Mouse (Mus musculus) CH12.LX (cell line): ENCODE measurements at regions not wholly inside any gene's neighbourhood (a gene's known extent, or its start where the extent isn't known, plus 50 kb on each side); places are given as distances from the start of the nearest gene placed in this dataset.

ENCODE experiments used
- DNase-seq: peaks from one replicate; pipeline ENCODE4 v3.0.0-alpha.2; 2013; ENCODE audit errors: extremely low read depth
- H3K27ac ChIP-seq: 2 replicates; pipeline ENCODE4 v1.5.1; 2012; ENCODE audit warnings: low read depth, mild to moderate bottlenecking, control low read depth, moderate library complexity; ENCODE audit not compliant: insufficient read depth
- H3K27me3 ChIP-seq: replicated peaks from 2 replicates; pipeline ENCODE3; 2012; ENCODE audit warnings: inconsistent platforms
- H3K36me3 ChIP-seq, 2 experiments: replicated peaks in 1 of 2; 2 replicates each; pipeline versions ENCODE3 to v1.6.1; 2012; ENCODE audit warnings: inconsistent platforms in 1 of 2, low read length in 1 of 2, mild to moderate bottlenecking in 1 of 2, mixed read lengths in 1 of 2, moderate library complexity in 1 of 2; ENCODE audit not compliant: control insufficient read depth in 1 of 2, insufficient read depth in 1 of 2
- H3K4me1 ChIP-seq, 2 experiments: 2 replicates each; pipeline ENCODE4 v1.6.1; 2012; ENCODE audit warnings: inconsistent platforms in 1 of 2, moderate library complexity in 1 of 2; ENCODE audit not compliant: insufficient read depth in 2 of 2, control insufficient read depth in 1 of 2
- H3K4me2 ChIP-seq: 2 replicates; pipeline ENCODE4 v1.6.1; 2012; ENCODE audit warnings: low read depth, mild to moderate bottlenecking, control low read depth; ENCODE audit not compliant: poor library complexity, insufficient read depth, severe bottlenecking
- H3K4me3 ChIP-seq, 3 experiments: fragments of 150-350 bp in 1 of 3; sonication (generic) in 1 of 3; replicated peaks in 1 of 3; 2 replicates each; pipeline versions ENCODE3 to v1.5.1; 2011 to 2012; ENCODE audit warnings: low read depth in 2 of 3, low read length in 2 of 3, mild to moderate bottlenecking in 2 of 3, moderate library complexity in 2 of 3, control low read depth in 1 of 3, improper control_type of control experiment in 1 of 3, inconsistent platforms in 1 of 3, mixed read lengths in 1 of 3; ENCODE audit not compliant: poor library complexity in 1 of 3
- H3K79me2 ChIP-seq: replicated peaks from 2 replicates; pipeline ENCODE4 v1.6.1; 2012; ENCODE audit warnings: mild to moderate bottlenecking, moderate library complexity; ENCODE audit not compliant: control insufficient read depth, poor library complexity, insufficient read depth, severe bottlenecking; ENCODE audit errors: extremely low read depth
- H3K9ac ChIP-seq: 2 replicates; pipeline ENCODE4 v1.6.1; 2012; ENCODE audit warnings: low read depth, mild to moderate bottlenecking, control low read depth, moderate library complexity; ENCODE audit not compliant: insufficient read depth
- H3K9me3 ChIP-seq: replicated peaks from 2 replicates; pipeline ENCODE3; 2012; ENCODE audit warnings: low read length, inconsistent platforms, mixed read lengths
- BHLHE40 ChIP-seq: IDR thresholded peaks from 2 replicates; pipeline ENCODE4 v1.6.1; 2011; ENCODE audit warnings: mild to moderate bottlenecking, low read depth, low read length, improper control_type of control experiment
- CHD2 ChIP-seq: IDR thresholded peaks from 2 replicates; pipeline ENCODE4 v1.6.1; 2011; ENCODE audit warnings: low read length, improper control_type of control experiment
- CTCF ChIP-seq, 2 experiments: IDR thresholded peaks in 1 of 2; conservative IDR thresholded peaks in 1 of 2; 2 replicates each; pipeline ENCODE4 v1.5.1; 2011 to 2012; ENCODE audit warnings: low read depth in 2 of 2, low read length in 2 of 2, improper control_type of control experiment in 1 of 2, inconsistent platforms in 1 of 2, mild to moderate bottlenecking in 1 of 2, moderate library complexity in 1 of 2
- ELF1 ChIP-seq: IDR thresholded peaks from 2 replicates; pipeline ENCODE4 v1.6.1; 2014; ENCODE audit warnings: low read depth, mild to moderate bottlenecking, inconsistent platforms, low read length, improper control_type of control experiment
- EP300 ChIP-seq: IDR thresholded peaks from 2 replicates; pipeline ENCODE4 v1.6.1; 2011; ENCODE audit warnings: low read length, improper control_type of control experiment
- ETS1 ChIP-seq: conservative IDR thresholded peaks from 2 replicates; pipeline ENCODE4 v1.6.1; 2012; ENCODE audit warnings: low read depth, mild to moderate bottlenecking, inconsistent platforms, low read length, improper control_type of control experiment, moderate library complexity
- IRF4 ChIP-seq: IDR thresholded peaks from 2 replicates; pipeline ENCODE4 v1.6.1; 2014; ENCODE audit warnings: low read depth, mild to moderate bottlenecking, inconsistent platforms, low read length, improper control_type of control experiment
- JUN ChIP-seq: IDR thresholded peaks from 2 replicates; pipeline ENCODE4 v1.6.1; 2011; ENCODE audit warnings: low read depth, mild to moderate bottlenecking, low read length, improper control_type of control experiment, moderate library complexity; ENCODE audit not compliant: insufficient read depth
- JUND ChIP-seq: conservative IDR thresholded peaks from 2 replicates; pipeline ENCODE4 v1.6.1; 2011; ENCODE audit warnings: low read depth, low read length, improper control_type of control experiment
- KAT2A ChIP-seq: IDR thresholded peaks from 2 replicates; pipeline ENCODE4 v1.6.1; 2012; ENCODE audit warnings: low read length, improper control_type of control experiment, inconsistent platforms; ENCODE audit not compliant: insufficient replicate concordance
- MAFK ChIP-seq: IDR thresholded peaks from 2 replicates; pipeline ENCODE4 v1.6.1; 2011; ENCODE audit warnings: low read length, improper control_type of control experiment; ENCODE audit not compliant: insufficient replicate concordance
- MXI1 ChIP-seq: IDR thresholded peaks from 2 replicates; pipeline ENCODE4 v1.6.1; 2011; ENCODE audit warnings: mild to moderate bottlenecking, low read depth, low read length, improper control_type of control experiment
- MYC ChIP-seq: IDR thresholded peaks from 2 replicates; pipeline ENCODE4 v1.6.1; 2011; ENCODE audit warnings: low read depth, mild to moderate bottlenecking, improper control_type of control experiment, low read length
- NELFE ChIP-seq: IDR thresholded peaks from 2 replicates; pipeline ENCODE4 v1.6.1; 2011; ENCODE audit warnings: low read depth, low read length, improper control_type of control experiment
- PAX5 ChIP-seq: IDR thresholded peaks from 2 replicates; pipeline ENCODE4 v1.6.1; 2012; ENCODE audit warnings: low read length, inconsistent platforms, mixed read lengths
- POLR2A ChIP-seq: IDR thresholded peaks from 2 replicates; pipeline ENCODE4 v1.6.1; 2011; ENCODE audit warnings: low read depth, mild to moderate bottlenecking, improper control_type of control experiment, low read length
- POLR2AphosphoS2 ChIP-seq: IDR thresholded peaks from 2 replicates; pipeline ENCODE4 v1.6.1; 2011; ENCODE audit warnings: low read depth, low read length, improper control_type of control experiment
- RAD21 ChIP-seq: IDR thresholded peaks from 2 replicates; pipeline ENCODE4 v1.6.1; 2011; ENCODE audit warnings: low read depth, mild to moderate bottlenecking, low read length, improper control_type of control experiment, moderate library complexity
- SMC3 ChIP-seq: IDR thresholded peaks from 2 replicates; pipeline ENCODE4 v1.6.1; 2011; ENCODE audit warnings: low read depth, low read length, improper control_type of control experiment
- TCF12 ChIP-seq: IDR thresholded peaks from 2 replicates; pipeline ENCODE4 v1.6.1; 2014; ENCODE audit warnings: low read depth, mild to moderate bottlenecking, inconsistent platforms, low read length, improper control_type of control experiment
- UBTF ChIP-seq: IDR thresholded peaks from 2 replicates; pipeline ENCODE4 v1.6.1; 2012; ENCODE audit warnings: low read depth, mild to moderate bottlenecking, inconsistent platforms, low read length, improper control_type of control experiment, moderate library complexity
- ZC3H11A ChIP-seq: IDR thresholded peaks from 2 replicates; pipeline ENCODE4 v1.6.1; 2012; ENCODE audit warnings: low read depth, mild to moderate bottlenecking, inconsistent platforms, low read length, improper control_type of control experiment
- dilution Hi-C: fragments of 300-500 bp; cut with MboI; formaldehyde crosslinking; loops from 2 replicates; pipeline ENCODE4 v1.14.3; 2020; ENCODE audit warnings: low sequenced_read_pairs; ENCODE audit not compliant: extremely low pct_unique_long_range_greater_than_20kb, extremely low pct_ligation_motif_present
- in situ Hi-C: fragments of 300-500 bp; cut with MboI; formaldehyde crosslinking; loops from 3 replicates; pipeline ENCODE4 v1.14.3; 2019; ENCODE audit warnings: low sequenced_read_pairs, low pct_ligation_motif_present, low pct_unique_long_range_greater_than_20kb, mixed read lengths

DNA sequence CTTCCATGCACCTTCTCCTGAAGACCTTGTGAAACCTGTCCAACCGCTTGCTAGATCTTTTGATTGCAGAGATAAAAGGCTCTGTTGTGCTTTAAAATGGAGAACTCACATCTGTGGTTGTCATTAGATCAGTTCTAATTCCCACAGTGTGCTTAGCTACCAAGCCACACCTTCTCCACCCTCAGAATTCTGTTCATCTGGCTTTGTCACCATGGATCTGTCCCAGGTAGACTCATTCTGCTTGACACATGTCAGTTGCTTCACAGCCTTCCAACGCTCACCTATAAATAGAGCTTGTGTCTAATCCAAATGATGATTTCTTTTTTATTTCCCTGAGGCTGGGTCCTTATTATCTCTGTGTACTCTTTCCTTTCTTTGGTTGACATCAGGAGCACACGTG, 325.7 kb upstream of the Emcn start:
- Histone ChIP-seq H3K4me3 (no peak overlapping the region), H3K9me3 (no peaks in the 10 kb centered on the region), H3K79me2 (no peaks in the 10 kb centered on the region), H3K36me3 (no peaks in the 10 kb centered on the region), H3K27me3 (no peaks in the 10 kb centered on the region), H3K27ac (no peak overlapping the region), H3K9ac (no peak overlapping the region), H3K4me2 (no peak overlapping the region), H3K4me1 (no peaks in the 10 kb centered on the region)
- DNase-seq, result no peak
- dilution Hi-C loops, result no loop called here
- TF ChIP-seq CHD2 (no peak), ZC3H11A (no peak), SMC3 (no peak), JUN (no peak), PAX5 (no peak), CTCF (conservative IDR thresholded peaks at IDR 0.05 in 1 of 2, IDR thresholded peaks at IDR 0.05 in 1 of 2; ENCODE audit: low read depth in 2 of 2, low read length in 2 of 2) (no peak), ELF1 (no peak), POLR2A (no peak), TCF12 (no peak), KAT2A (no peak), MAFK (no peak), MXI1 (no peak), POLR2AphosphoS2 (no peak), ETS1 (no peak), EP300 (no peak), BHLHE40 (no peak)
- in situ Hi-C loops, result no loop called here

GRCm38 (mm10) chr3:137019971-137020634, 320.8 kb upstream of the Emcn start:
- Histone ChIP-seq H3K79me2 (no peaks in the 10 kb centered on the region), H3K9me3 (no peaks in the 10 kb centered on the region), H3K27me3 (no peaks in the 10 kb centered on the region), H3K4me1 (0 out of 4 replicates have a peak, but pooled peaks cover 0 to 2% of the 10 kb centered on the region in 2 experiments), H3K36me3 (no peaks in the 10 kb centered on the region), H3K4me3 (no peak overlapping the region), H3K9ac (no peak overlapping the region), H3K4me2 (no peak overlapping the region), H3K27ac (no peak overlapping the region)
- no peak for TF ChIP-seq POLR2A
- TF ChIP-seq UBTF, result no peak
- no peak for TF ChIP-seq NELFE
- TF ChIP-seq MYC, result no peak
- TF ChIP-seq KAT2A, result no peak
- no peak for TF ChIP-seq PAX5
- no peak for TF ChIP-seq CHD2
- TF ChIP-seq EP300, result no peak
- TF ChIP-seq IRF4, result no peak
- TF ChIP-seq RAD21, result no peak
- no peak for TF ChIP-seq BHLHE40
- no peak for TF ChIP-seq JUND
- no peak for TF ChIP-seq JUN
- in situ Hi-C loops, result no loop called here
- dilution Hi-C loops, result no loop called here
- DNase-seq, result no peak
